13 mouse cellular contexts compared by ENCODE assay signal in genomic region chr5:46573280-46573670, GRCm38 (mm10).
DNase-seq lines count a peak whose midpoint lies in the region; ATAC-seq lines count a peak whose summit lies in the region.
"Had no signal": no experiment of that assay in that cellular context is flagged by ENCODE, and none has a peak within 500 bp of the region (broad histone marks: within the 10 kb centered on the region; RNA-seq: fewer than 3 reads in every experiment).

No protein-coding gene starts in this region.

- H3K9ac ChIP-seq in kidney, embryonic 16.5 days (replicated peaks; ENCODE audit: low read length) = no peak overlapping the region
- no peak overlapping the region for H3K9ac ChIP-seq in midbrain, embryonic 14.5 days (replicated peaks; ENCODE audit: low read length)
- no peak overlapping the region for H3K9ac ChIP-seq in midbrain, embryonic 13.5 days (replicated peaks)
- H3K9ac ChIP-seq in neural tube, embryonic 11.5 days (ENCODE audit: low read length) = no peak overlapping the region
- no peak overlapping the region for H3K9ac ChIP-seq in forebrain, embryonic 14.5 days (ENCODE audit: low read length)
- H3K9ac ChIP-seq: limb, embryonic 15.5 days had no signal

- WGBS in kidney, embryonic 16.5 days = 69% methylated on average over 7 of the region's 7 CpGs
- WGBS in midbrain, embryonic 14.5 days = 66% methylated on average over 7 of the region's 7 CpGs
- 75% methylated on average over 7 of the region's 7 CpGs for WGBS in midbrain, embryonic 13.5 days
- 64% methylated on average over 7 of the region's 7 CpGs for WGBS in neural tube, embryonic 11.5 days
- 91% methylated on average over 7 of the region's 7 CpGs for WGBS in forebrain, embryonic 14.5 days

- H3K4me1 ChIP-seq in kidney, embryonic 16.5 days (ENCODE audit: insufficient read depth, low read length) = no peaks in the 10 kb centered on the region
- H3K4me1 ChIP-seq in midbrain, embryonic 14.5 days (ENCODE audit: control insufficient read depth, insufficient read depth, low read length) = no peaks in the 10 kb centered on the region
- no peaks in the 10 kb centered on the region for H3K4me1 ChIP-seq in midbrain, embryonic 13.5 days (replicated peaks)
- H3K4me1 ChIP-seq in neural tube, embryonic 11.5 days (ENCODE audit: control insufficient read depth, insufficient read depth, low read length) = no peaks in the 10 kb centered on the region
- H3K4me1 ChIP-seq in forebrain, embryonic 14.5 days (ENCODE audit: control insufficient read depth, insufficient read depth, low read length) = no peaks in the 10 kb centered on the region
- H3K4me1 ChIP-seq: limb, embryonic 15.5 days had no signal

- no peaks in the 10 kb centered on the region for H3K9me3 ChIP-seq in kidney, embryonic 16.5 days (ENCODE audit: low read length)
- no peaks in the 10 kb centered on the region for H3K9me3 ChIP-seq in midbrain, embryonic 14.5 days (ENCODE audit: control insufficient read depth, low read length)
- H3K9me3 ChIP-seq in midbrain, embryonic 13.5 days = no peaks in the 10 kb centered on the region
- H3K9me3 ChIP-seq in neural tube, embryonic 11.5 days (ENCODE audit: control insufficient read depth, low read length) = no peaks in the 10 kb centered on the region
- H3K9me3 ChIP-seq in forebrain, embryonic 14.5 days (replicated peaks; ENCODE audit: control insufficient read depth, low read length) = no peaks in the 10 kb centered on the region
- H3K9me3 ChIP-seq: limb, embryonic 15.5 days had no signal

- no peak for DNase-seq in kidney, adult 9 months
- peak; percentile 11 for DNase-seq in midbrain, embryonic 14.5 days
- peak; percentile 1 for DNase-seq in embryo, embryonic 9.5 days (ENCODE audit: extremely low spot score)
- DNase-seq in neural tube, embryonic 11.5 days (ENCODE audit: low spot score) = peak; percentile 16
- DNase-seq in forebrain, embryonic 14.5 days (ENCODE audit: low spot score) = no peak
- DNase-seq: cerebellum, adult 18-20 months; gastrocnemius, postnatal 36 days; layer of hippocampus, postnatal 36 days; lung, postnatal 4 days had no signal

- H3K4me3 ChIP-seq in kidney, embryonic 16.5 days (ENCODE audit: low read length) = no peak overlapping the region
- H3K4me3 ChIP-seq in midbrain, embryonic 14.5 days (replicated peaks; ENCODE audit: low read depth, low read length) = no peak overlapping the region
- no peak overlapping the region for H3K4me3 ChIP-seq in midbrain, embryonic 13.5 days (replicated peaks)
- no peak overlapping the region for H3K4me3 ChIP-seq in neural tube, embryonic 11.5 days (ENCODE audit: low read depth, low read length)
- no peak overlapping the region for H3K4me3 ChIP-seq in forebrain, embryonic 14.5 days (ENCODE audit: low read depth, low read length)
- H3K4me3 ChIP-seq: limb, embryonic 15.5 days; myocyte had no signal

- H3K4me2 ChIP-seq in kidney, embryonic 16.5 days (replicated peaks; ENCODE audit: low read depth, low read length) = no peak overlapping the region
- H3K4me2 ChIP-seq in midbrain, embryonic 14.5 days (ENCODE audit: low read length) = no peak overlapping the region
- no peak overlapping the region for H3K4me2 ChIP-seq in midbrain, embryonic 13.5 days (replicated peaks)
- H3K4me2 ChIP-seq in neural tube, embryonic 11.5 days (ENCODE audit: low read depth) = no peak overlapping the region
- no peak overlapping the region for H3K4me2 ChIP-seq in forebrain, embryonic 14.5 days (ENCODE audit: low read length)
- H3K4me2 ChIP-seq: limb, embryonic 15.5 days had no signal

- H3K27ac ChIP-seq in kidney, embryonic 16.5 days (ENCODE audit: low read length) = no peak overlapping the region
- H3K27ac ChIP-seq in midbrain, embryonic 14.5 days (replicated peaks; ENCODE audit: low read depth, low read length) = no peak overlapping the region
- H3K27ac ChIP-seq in midbrain, embryonic 13.5 days = no peak overlapping the region
- H3K27ac ChIP-seq in neural tube, embryonic 11.5 days (ENCODE audit: low read depth, low read length) = no peak overlapping the region
- no peak overlapping the region for H3K27ac ChIP-seq in forebrain, embryonic 14.5 days (ENCODE audit: low read depth, low read length)
- H3K27ac ChIP-seq: limb, embryonic 15.5 days had no signal

- H3K36me3 ChIP-seq in kidney, embryonic 16.5 days (ENCODE audit: insufficient read depth, low read length) = no peaks in the 10 kb centered on the region
- no peaks in the 10 kb centered on the region for H3K36me3 ChIP-seq in midbrain, embryonic 14.5 days (ENCODE audit: control insufficient read depth, insufficient read depth, low read length)
- H3K36me3 ChIP-seq in midbrain, embryonic 13.5 days = no peaks in the 10 kb centered on the region
- H3K36me3 ChIP-seq in neural tube, embryonic 11.5 days (ENCODE audit: control insufficient read depth, insufficient read depth, low read length) = no peaks in the 10 kb centered on the region
- H3K36me3 ChIP-seq in forebrain, embryonic 14.5 days (ENCODE audit: control insufficient read depth, insufficient read depth, low read length) = no peaks in the 10 kb centered on the region
- H3K36me3 ChIP-seq: limb, embryonic 15.5 days had no signal

- no peaks in the 10 kb centered on the region for H3K27me3 ChIP-seq in kidney, embryonic 16.5 days (ENCODE audit: insufficient read depth, low read length)
- H3K27me3 ChIP-seq in midbrain, embryonic 14.5 days (ENCODE audit: control insufficient read depth, insufficient read depth, low read length) = no peaks in the 10 kb centered on the region
- H3K27me3 ChIP-seq in midbrain, embryonic 13.5 days = no peaks in the 10 kb centered on the region
- no peaks in the 10 kb centered on the region for H3K27me3 ChIP-seq in neural tube, embryonic 11.5 days (ENCODE audit: control insufficient read depth, insufficient read depth, low read length)
- no peaks in the 10 kb centered on the region for H3K27me3 ChIP-seq in forebrain, embryonic 14.5 days (replicated peaks; ENCODE audit: control insufficient read depth, insufficient read depth, low read length)
- H3K27me3 ChIP-seq: limb, embryonic 15.5 days had no signal

- ATAC-seq in kidney, embryonic 16.5 days (ENCODE audit: low FRiP score, low TSS enrichment) = peak; percentile 73; the same call in 1 of the 2 replicates
- ATAC-seq in midbrain, embryonic 14.5 days (ENCODE audit: low FRiP score, low TSS enrichment) = no peak
- ATAC-seq in midbrain, embryonic 13.5 days = no peak
- no peak for ATAC-seq in neural tube, embryonic 11.5 days (ENCODE audit: insufficient read depth, low FRiP score, low TSS enrichment)
- ATAC-seq in forebrain, embryonic 14.5 days = no peak

Comparison
In these comparisons a context has a peak if more than half of its experiments do, and no peak if none do; other contexts are left out.
1. DNase-seq: peak in midbrain, embryonic 14.5 days (single experiment), embryo, embryonic 9.5 days (single experiment) and neural tube, embryonic 11.5 days (single experiment); none in kidney, adult 9 months (single experiment) and forebrain, embryonic 14.5 days (single experiment).